Mouse (Mus musculus) kidney, embryonic 14.5 days (tissue): Measurements from ENCODE around the gene Qrfp. TPM values are rescaled to one million over a fixed set of nuclear protein-coding genes. Genes with fewer than 3 reads are reported as not detected.

Experiments
- ATAC-seq: fragments of 200-750 bp; cut with Nextera tagmentation; 2 replicates; pipeline ENCODE4 v1.8.0; 2017; ENCODE audit warnings: moderate number of reproducible peaks, mild to moderate bottlenecking, moderate TSS enrichment, moderate library complexity; ENCODE audit not compliant: low FRiP score, low TSS enrichment
- H3K27ac ChIP-seq: fragments of 300-500 bp; sonication (generic); 2 replicates; pipeline ENCODE4 v1.5.1; 2014; ENCODE audit warnings: low read depth, mild to moderate bottlenecking, low read length, moderate library complexity, mixed read lengths
- H3K27me3 ChIP-seq: fragments of 300-500 bp; sonication (generic); 2 replicates; pipeline ENCODE4 v1.6.1; 2014; ENCODE audit warnings: mild to moderate bottlenecking, low read length; ENCODE audit not compliant: control insufficient read depth, insufficient read depth
- H3K36me3 ChIP-seq: fragments of 300-500 bp; sonication (generic); 2 replicates; pipeline ENCODE4 v1.6.1; 2014; ENCODE audit warnings: low read length, mixed read lengths; ENCODE audit not compliant: control insufficient read depth, insufficient read depth
- H3K4me1 ChIP-seq: fragments of 300-500 bp; sonication (generic); 2 replicates; pipeline ENCODE4 v1.6.1; 2014; ENCODE audit warnings: low read length, mixed read lengths; ENCODE audit not compliant: control insufficient read depth, insufficient read depth
- H3K4me2 ChIP-seq: fragments of 300-500 bp; sonication (generic); replicated peaks from 2 replicates; pipeline ENCODE4 v1.6.1; 2014; ENCODE audit warnings: low read depth, mild to moderate bottlenecking, low read length
- H3K4me3 ChIP-seq: fragments of 300-500 bp; sonication (generic); 2 replicates; pipeline ENCODE4 v1.5.1; 2014; ENCODE audit warnings: mild to moderate bottlenecking, low read length
- H3K9ac ChIP-seq: fragments of 300-500 bp; sonication (generic); 2 replicates; pipeline ENCODE4 v1.6.1; 2014; ENCODE audit warnings: low read depth, mild to moderate bottlenecking, low read length, moderate library complexity
- H3K9me3 ChIP-seq: fragments of 300-500 bp; sonication (generic); 2 replicates; pipeline ENCODE4 v1.6.1; 2016; ENCODE audit warnings: low read length; ENCODE audit not compliant: control insufficient read depth
- WGBS: fragments of 180-500 bp; shearing (Covaris S2); extraction: QIAGEN DNeasy Blood & Tissue Kit; methylation state at CpG from one replicate; pipeline ENCODE4 v1.1.7; 2014; 5-methylcytosine and 5-hydroxymethylcytosine counted together
- polyA plus RNA-seq: library from polyadenylated mRNA; unstranded; fragments of >200 nt; fragmentation: Nextera tagmentation; extraction: Ambion mirVana; gene quantifications from 2 replicates; pipeline ENCODE4 v1.2.1, GENCODE M21; 2014

Qrfp gene
- polyA plus RNA-seq, result 0.09 TPM in 1 of 2 replicates, not detected in the other

- Histone ChIP-seq H3K9me3 (no peaks in the 10 kb centered on the region), H3K36me3 (0 out of 2 replicates have a peak, but pooled peaks cover 4% of the 10 kb centered on the region), H3K4me2 (no peak within 1 kb of the TSS), H3K4me3 (no peak within 1 kb of the TSS), H3K4me1 (peaks cover 16% of the 10 kb centered on the region), H3K27me3 (no peaks in the 10 kb centered on the region), H3K9ac (no peak within 1 kb of the TSS), H3K27ac (no peak within 1 kb of the TSS)
- no peak for ATAC-seq
- 56% methylated on average over 12 of the region's 12 CpGs for WGBS
Observed at GRCm38 (mm10) chr2:31810444-31810843, at the start of gene Qrfp. Gene Qrfp (minus strand): TSS chr2:31810580.

- Histone ChIP-seq H3K27ac (no peak overlapping the region), H3K27me3 (peaks cover 6% of the 10 kb centered on the region; the same call in 1 of the 2 replicates), H3K9me3 (no peaks in the 10 kb centered on the region), H3K36me3 (no peaks in the 10 kb centered on the region), H3K4me2 (no peak overlapping the region; the same call in 1 of the 2 replicates), H3K9ac (no peak overlapping the region), H3K4me3 (no peak overlapping the region), H3K4me1 (peaks cover 12% of the 10 kb centered on the region)
- ATAC-seq, result no peak
- 20% methylated on average over 12 of the region's 12 CpGs for WGBS
Observed at GRCm38 (mm10) chr2:31858500-31858899, 48.1 kb upstream of the Qrfp start.

DNA sequence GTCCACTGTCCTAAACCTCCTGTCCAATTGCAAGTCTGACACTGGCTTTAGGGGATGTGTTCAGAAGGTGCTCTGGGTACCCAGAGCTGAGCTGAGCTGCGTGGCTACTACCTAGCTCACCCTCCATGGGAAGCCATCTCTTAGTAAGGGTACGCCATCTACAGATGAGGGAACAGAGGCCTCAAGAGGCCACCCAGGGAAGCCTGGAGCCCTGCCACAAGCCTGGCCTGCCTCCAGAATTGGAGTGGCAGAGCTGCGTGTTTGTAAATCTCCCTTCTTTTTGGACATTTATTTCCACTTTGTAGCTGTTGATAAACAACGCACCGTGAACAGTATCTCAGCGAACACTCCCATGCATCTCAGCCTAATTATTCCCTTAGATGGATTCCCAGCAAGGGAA lies 46.8 kb upstream of the Qrfp start:
- Histone ChIP-seq H3K9ac (no peak overlapping the region), H3K9me3 (no peaks in the 10 kb centered on the region), H3K36me3 (no peaks in the 10 kb centered on the region), H3K4me1 (peaks cover 12% of the 10 kb centered on the region), H3K27me3 (peaks cover 6% of the 10 kb centered on the region; the same call in 1 of the 2 replicates), H3K4me2 (no peak overlapping the region), H3K4me3 (no peak overlapping the region), H3K27ac (no peak overlapping the region)
- no peak for ATAC-seq
- WGBS, result 67% methylated on average over 6 of the region's 6 CpGs

DNA sequence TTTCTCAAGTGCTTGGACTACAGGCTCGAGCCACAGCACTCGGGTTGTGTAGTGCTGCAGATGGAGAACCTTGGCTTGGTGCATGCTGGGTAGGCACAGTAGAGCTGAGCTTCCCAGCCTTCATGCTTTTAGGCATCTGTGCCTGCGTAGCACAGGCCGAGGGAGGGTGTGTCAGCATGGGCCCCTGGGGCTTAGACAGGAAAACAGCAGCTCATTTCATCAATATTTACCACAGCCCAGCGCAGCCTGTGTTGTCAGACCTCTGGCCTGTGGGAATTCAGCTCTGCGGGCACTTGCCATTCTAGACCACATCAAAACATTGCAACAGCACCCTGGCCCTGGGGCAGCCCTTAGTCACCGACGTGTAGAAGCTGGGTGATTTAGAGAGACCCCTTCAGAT lies 45.6 kb upstream of the Qrfp start:
- ATAC-seq, result no peak
- peaks cover 6% of the 10 kb centered on the region; the same call in 1 of the 2 replicates for H3K27me3 ChIP-seq
- no peaks in the 10 kb centered on the region for H3K9me3 ChIP-seq
- no peak overlapping the region for H3K4me3 ChIP-seq
- H3K4me2 ChIP-seq, result no peak overlapping the region
- H3K27ac ChIP-seq, result no peak overlapping the region
- 64% methylated on average over 8 of the region's 8 CpGs for WGBS
- H3K4me1 ChIP-seq, result peaks cover 12% of the 10 kb centered on the region
- no peaks in the 10 kb centered on the region for H3K36me3 ChIP-seq
- H3K9ac ChIP-seq, result no peak overlapping the region

GRCm38 (mm10) chr2:31850141-31850540 lies 39.8 kb upstream of the Qrfp start:
- Histone ChIP-seq H3K4me3 (no peak overlapping the region), H3K4me2 (no peak overlapping the region), H3K36me3 (no peaks in the 10 kb centered on the region), H3K9ac (no peak overlapping the region), H3K9me3 (no peaks in the 10 kb centered on the region), H3K27me3 (peaks cover 27% of the 10 kb centered on the region), H3K27ac (no peak overlapping the region), H3K4me1 (peaks cover 23% of the 10 kb centered on the region)
- 29% methylated on average over 12 of the region's 12 CpGs for WGBS
- ATAC-seq, result no peak

DNA sequence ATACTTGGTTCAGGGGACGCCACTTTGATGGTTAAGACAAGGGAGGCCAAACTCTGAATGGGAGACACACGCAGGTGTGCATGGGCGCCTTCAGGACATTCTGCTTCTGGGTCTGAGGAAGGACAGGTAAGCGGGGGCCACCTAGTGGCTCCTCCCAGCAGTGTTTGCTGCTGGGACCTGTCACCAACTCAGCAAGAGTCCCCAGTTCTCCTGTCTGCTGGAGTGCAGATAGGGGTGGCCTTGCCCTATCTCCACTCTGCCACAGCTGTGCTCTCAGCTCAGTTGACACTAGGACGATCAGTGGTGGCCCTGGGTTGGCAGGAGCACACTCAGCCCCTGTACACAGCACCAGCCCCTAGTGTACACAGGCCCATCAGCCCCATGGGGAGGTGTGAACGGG lies 37.5 kb upstream of the Qrfp start:
- H3K4me1 ChIP-seq, result peaks cover 18% of the 10 kb centered on the region
- peaks cover 47% of the 10 kb centered on the region for H3K27me3 ChIP-seq
- H3K9ac ChIP-seq, result no peak overlapping the region
- ATAC-seq, result peak; percentile 4; the same call in 1 of the 2 replicates
- no peak overlapping the region for H3K27ac ChIP-seq
- H3K4me2 ChIP-seq, result no peak overlapping the region
- no peaks in the 10 kb centered on the region for H3K9me3 ChIP-seq
- WGBS, result 22% methylated on average over 6 of the region's 6 CpGs
- no peaks in the 10 kb centered on the region for H3K36me3 ChIP-seq
- H3K4me3 ChIP-seq, result no peak overlapping the region

DNA sequence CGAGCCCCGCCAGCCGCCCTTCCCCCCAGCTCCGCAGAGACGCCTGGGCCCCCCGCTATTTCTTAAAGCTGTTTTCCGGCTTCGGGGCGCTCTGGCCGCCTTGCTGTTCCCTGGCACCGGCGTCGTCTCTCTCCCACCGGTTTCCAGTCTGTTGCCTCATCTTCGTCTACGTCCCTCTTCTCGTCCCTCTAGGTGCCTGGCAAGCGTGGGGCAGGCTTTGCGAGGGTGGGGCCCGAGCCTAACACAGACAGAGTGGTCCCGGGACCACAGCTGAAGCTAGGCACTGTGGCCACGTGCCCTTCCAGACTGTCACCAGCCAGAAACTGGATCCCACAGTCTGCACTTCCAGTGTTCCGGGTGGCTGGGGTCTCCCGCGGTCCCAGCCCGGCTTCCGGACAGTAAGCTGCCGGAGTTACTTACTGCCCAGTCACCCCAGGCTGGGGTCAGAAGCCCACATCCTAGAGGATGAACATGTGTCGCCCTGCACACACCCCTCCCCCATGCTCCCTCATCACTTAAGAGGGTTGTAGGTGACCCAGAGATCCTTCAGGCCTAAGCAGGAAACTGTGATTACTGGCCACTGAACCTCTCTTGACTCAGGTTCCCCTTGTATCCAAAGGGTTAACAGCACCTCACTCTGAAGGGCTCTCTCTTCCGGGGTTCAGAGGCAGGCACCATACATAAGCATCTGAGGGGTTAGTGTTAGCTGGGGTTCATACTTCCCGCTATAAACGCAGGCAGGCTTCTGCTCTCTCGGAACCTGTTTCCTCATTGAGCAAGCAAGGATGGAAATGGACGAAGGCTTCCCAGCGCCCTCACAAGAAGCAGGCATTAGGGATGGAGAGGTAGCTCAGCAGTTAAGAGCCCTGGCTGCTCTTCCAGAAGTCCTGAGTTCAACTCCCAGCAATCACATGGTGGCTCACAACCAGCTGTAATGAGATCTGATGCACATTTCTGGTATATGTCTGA lies 36.6 kb upstream of the Qrfp start:
- H3K36me3 ChIP-seq, result no peaks in the 10 kb centered on the region
- WGBS, result 3% methylated on average over 35 of the region's 35 CpGs
- H3K4me2 ChIP-seq, result peak overlapping the region; percentile 98
- peak; percentile 50 for ATAC-seq
- H3K9ac ChIP-seq, result peak overlapping the region; percentile 60; the same call in 1 of the 2 replicates
- H3K4me3 ChIP-seq, result peak overlapping the region; percentile 53
- H3K9me3 ChIP-seq, result no peaks in the 10 kb centered on the region
- no peak overlapping the region for H3K27ac ChIP-seq
- peaks cover 18% of the 10 kb centered on the region for H3K4me1 ChIP-seq
- peaks cover 47% of the 10 kb centered on the region for H3K27me3 ChIP-seq

DNA sequence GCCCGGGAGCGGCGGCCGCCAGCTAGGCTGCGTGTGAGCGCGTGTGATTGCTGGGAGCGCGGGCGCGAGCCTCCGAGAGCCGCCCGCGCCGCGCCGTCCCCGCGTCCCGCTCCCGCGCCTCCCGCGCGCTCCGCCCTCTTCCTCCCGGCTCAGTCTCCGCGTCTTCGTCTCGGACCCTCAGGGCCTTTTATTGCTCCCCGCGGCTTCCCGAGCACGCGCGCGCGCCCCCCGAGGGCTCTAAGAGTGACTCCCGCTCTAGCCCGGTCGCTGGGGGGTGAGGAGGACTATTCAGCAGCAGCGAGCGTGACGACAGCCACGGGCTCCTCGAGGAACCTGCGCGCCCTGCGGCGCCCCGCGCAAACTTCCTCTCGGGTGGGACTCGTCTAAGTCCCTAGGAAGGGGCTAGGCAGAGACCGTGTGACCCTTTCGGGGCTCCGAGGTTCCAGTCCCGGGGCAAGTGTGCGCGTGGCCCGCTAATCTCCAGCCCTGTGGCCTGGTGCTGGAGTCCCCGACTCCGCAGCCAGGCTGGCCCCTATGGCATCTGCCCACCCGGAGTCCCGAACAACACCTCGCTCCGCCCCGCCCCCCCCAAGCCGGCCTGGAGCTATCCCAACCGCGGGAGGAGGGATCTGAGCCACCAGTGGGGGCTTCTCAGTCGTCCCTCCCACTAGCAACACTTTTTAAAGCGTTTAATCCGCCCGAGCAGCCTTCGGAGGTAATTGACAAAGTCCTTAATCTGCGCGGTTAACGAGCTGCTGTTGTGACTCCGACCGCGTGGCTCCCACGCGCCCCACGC lies 35.7 kb upstream of the Qrfp start, which contains the start of gene Fibcd1:
Fibcd1 (minus strand) TSS at position 110 of the 796 bp plus-strand sequence.
- 0 out of 2 replicates have a peak, but pooled peaks have one; percentile 8 for ATAC-seq

More for the DNA sequence above, 35.7 kb upstream of the Qrfp start, which contains the start of gene Fibcd1:
- Histone ChIP-seq H3K4me2 (peak within 1 kb of the TSS; percentile 98), H3K9me3 (no peaks in the 10 kb centered on the region), H3K9ac (peak within 1 kb of the TSS; percentile 60), H3K4me1 (peaks cover 18% of the 10 kb centered on the region), H3K27me3 (peaks cover 50% of the 10 kb centered on the region), H3K27ac (no peak within 1 kb of the TSS), H3K4me3 (peak within 1 kb of the TSS; percentile 53), H3K36me3 (no peaks in the 10 kb centered on the region)
- under 1% methylated on average over 73 of the region's 88 CpGs for WGBS
